Mouse (Mus musculus): ENCODE results near the gene Pcx. TPM values are rescaled to one million over a fixed set of nuclear protein-coding genes. Genes with fewer than 3 reads are reported as not detected.

The Pcx gene
- polyA plus RNA-seq, 2 experiments = 16.4 to 25.6 TPM

DNA sequence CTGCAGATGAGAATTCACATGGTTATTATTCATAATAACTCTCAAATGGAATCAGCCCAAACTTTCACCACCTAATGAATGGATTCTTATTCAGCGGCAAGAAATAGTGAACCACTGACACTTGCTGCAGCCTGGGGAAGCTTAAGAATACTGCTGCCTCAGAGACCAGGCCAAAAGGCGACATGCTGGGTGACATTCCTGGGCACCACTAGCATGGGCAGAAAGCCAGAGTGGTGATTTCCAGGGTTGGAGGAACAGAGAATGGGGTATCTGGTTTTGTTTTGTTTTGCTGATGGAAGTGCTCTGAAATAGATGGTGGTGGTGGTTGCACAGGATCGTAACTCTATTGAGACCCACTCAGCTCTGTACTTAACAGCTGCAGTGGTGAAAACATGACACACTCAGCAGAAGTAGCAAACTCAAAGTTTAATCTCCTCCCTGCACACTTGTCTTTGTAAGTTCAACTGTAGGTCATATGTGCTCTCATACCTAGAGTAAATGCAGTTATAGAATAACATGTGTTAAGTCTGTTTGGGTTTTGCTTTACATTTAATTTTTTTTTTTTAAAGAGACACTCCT lies 38.1 kb downstream of the Pcx start:
- Histone ChIP-seq H3K4me2 (ENCODE audit: low read depth) (no peak overlapping the region), H3K4me1 (replicated peaks; ENCODE audit: control insufficient read depth in 2 of 2, insufficient read depth in 2 of 2, low read length in 1 of 2) (peaks cover 2 to 13% of the 10 kb centered on the region in 2 experiments), H3K4me3 (ENCODE audit: insufficient read depth in 1 of 2, low read depth in 2 of 2, low read length in 2 of 2) (no peak overlapping the region), H3K9ac (replicated peaks) (no peak overlapping the region; the same call in 1 of the 2 replicates), H3K27me3 (ENCODE audit: control insufficient read depth, insufficient read depth, low read length) (no peaks in the 10 kb centered on the region), H3K36me3 (replicated peaks; ENCODE audit: control insufficient read depth, insufficient read depth, low read depth) (no peaks in the 10 kb centered on the region), H3K27ac (no peak overlapping the region), H3K9me3 (ENCODE audit: control insufficient read depth, low read length) (no peaks in the 10 kb centered on the region)
- 83% methylated on average over 3 of the region's 3 CpGs for WGBS (ENCODE audit: insufficient replicate concordance)
- DNase-seq (ENCODE audit: low read depth in 3 of 3, low spot score in 3 of 3) (no peak), ATAC-seq (ENCODE audit: insufficient read depth) (no peak)
- TF ChIP-seq CTCF (IDR thresholded peaks at IDR 0.05; ENCODE audit: low read depth) (no peak), EP300 (IDR thresholded peaks at IDR 0.05; ENCODE audit: low read depth) (no peak)

DNA sequence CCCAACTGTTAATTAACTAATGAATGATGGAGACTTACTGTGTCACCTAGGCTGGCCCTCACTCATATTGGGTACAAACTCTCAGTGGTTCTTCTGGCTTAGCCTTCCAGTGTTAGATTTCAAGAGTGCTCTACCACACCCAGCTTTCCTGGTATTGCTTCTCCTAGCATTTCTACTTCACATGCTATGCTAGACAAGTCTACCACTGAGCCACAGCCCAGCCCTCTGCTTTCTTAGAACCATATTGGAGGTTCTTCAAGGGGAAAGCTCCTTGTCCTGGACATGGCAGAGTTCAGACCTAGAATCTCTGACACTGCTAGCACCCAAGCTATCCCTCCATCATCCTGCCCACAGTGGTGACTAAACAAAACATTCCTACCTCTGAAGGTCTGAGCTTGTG lies 44.0 kb downstream of the Pcx start:
- TF ChIP-seq EP300 (IDR thresholded peaks at IDR 0.05; ENCODE audit: low read depth) (no peak), CTCF (IDR thresholded peaks at IDR 0.05; ENCODE audit: low read depth) (no peak)
- H3K36me3 ChIP-seq (replicated peaks; ENCODE audit: control insufficient read depth, insufficient read depth, low read depth) = no peaks in the 10 kb centered on the region
- H3K27me3 ChIP-seq (ENCODE audit: control insufficient read depth, insufficient read depth, low read length) = no peaks in the 10 kb centered on the region
- H3K4me3 ChIP-seq (ENCODE audit: insufficient read depth in 1 of 2, low read depth in 2 of 2, low read length in 2 of 2) = no peak overlapping the region
- peak overlapping the region; percentile 46 for H3K4me2 ChIP-seq (ENCODE audit: low read depth)
- H3K27ac ChIP-seq = peak overlapping the region; percentile 99
- DNase-seq (ENCODE audit: low read depth in 3 of 3, low spot score in 3 of 3) (peak in 1 of 3 experiments; percentile 68), ATAC-seq (ENCODE audit: insufficient read depth) (no peak)
- peaks cover 56 to 58% of the 10 kb centered on the region in 2 experiments for H3K4me1 ChIP-seq (replicated peaks; ENCODE audit: control insufficient read depth in 2 of 2, insufficient read depth in 2 of 2, low read length in 1 of 2)
- no peaks in the 10 kb centered on the region for H3K9me3 ChIP-seq (ENCODE audit: control insufficient read depth, low read length)
- peak overlapping the region; percentile 54 for H3K9ac ChIP-seq (replicated peaks)

DNA sequence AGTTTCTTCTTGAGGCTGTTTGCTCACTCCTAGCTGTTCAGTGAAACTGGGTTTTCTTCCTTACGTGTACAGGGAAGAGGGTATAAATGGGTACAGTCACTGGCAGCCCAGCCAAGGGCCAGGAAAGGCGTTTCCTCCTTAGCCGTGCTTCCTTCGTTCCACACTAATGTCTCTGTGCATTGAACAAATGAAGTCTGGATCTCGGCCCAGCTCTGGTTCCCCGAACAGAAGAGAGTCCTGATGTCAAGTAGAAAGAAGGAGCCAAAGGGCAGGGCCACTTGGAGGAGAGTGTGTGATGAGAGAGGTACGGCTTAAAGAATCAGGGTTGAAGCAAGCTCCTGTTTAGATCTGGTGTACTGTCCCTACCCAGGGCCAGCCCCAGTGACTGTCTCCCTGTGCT lies 44.8 kb downstream of the Pcx start:
- peaks cover 64 to 67% of the 10 kb centered on the region in 2 experiments for H3K4me1 ChIP-seq (replicated peaks; ENCODE audit: control insufficient read depth in 2 of 2, insufficient read depth in 2 of 2, low read length in 1 of 2)
- no peak for ATAC-seq (ENCODE audit: insufficient read depth)
- WGBS (ENCODE audit: insufficient replicate concordance) = 68% methylated on average over 7 of the region's 7 CpGs

DNA sequence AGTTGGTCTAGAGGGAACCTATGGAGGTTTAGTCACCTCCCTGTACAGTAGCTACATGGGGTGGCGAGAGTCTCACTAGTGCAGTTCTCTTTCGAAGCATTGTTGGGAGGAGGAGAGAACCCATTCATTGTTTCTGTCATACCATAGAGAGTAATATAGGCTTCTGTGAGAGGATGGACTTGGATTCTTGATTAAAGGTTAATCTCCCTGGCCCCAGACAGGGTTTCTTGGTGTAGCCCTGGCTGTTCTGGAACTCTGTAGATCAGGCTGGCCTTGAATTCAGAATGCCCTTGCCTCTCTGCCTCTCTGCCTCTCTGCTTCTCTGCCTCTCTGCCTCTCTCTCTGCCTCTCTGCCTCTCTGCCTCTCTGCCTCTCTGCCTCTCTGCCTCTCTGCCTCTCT lies 46.5 kb downstream of the Pcx start:
- peaks cover 77 to 78% of the 10 kb centered on the region in 2 experiments for H3K4me1 ChIP-seq (replicated peaks; ENCODE audit: control insufficient read depth in 2 of 2, insufficient read depth in 2 of 2, low read length in 1 of 2)
- H3K27ac ChIP-seq = peak overlapping the region; percentile 99
- no peak for DNase-seq (ENCODE audit: low read depth in 3 of 3, low spot score in 3 of 3)
- ATAC-seq (ENCODE audit: insufficient read depth) = no peak
- no peaks in the 10 kb centered on the region for H3K36me3 ChIP-seq (replicated peaks; ENCODE audit: control insufficient read depth, insufficient read depth, low read depth)
- H3K27me3 ChIP-seq (ENCODE audit: control insufficient read depth, insufficient read depth, low read length) = no peaks in the 10 kb centered on the region
- H3K4me2 ChIP-seq (ENCODE audit: low read depth) = no peak overlapping the region; the same call in 1 of the 2 replicates
- H3K4me3 ChIP-seq (ENCODE audit: insufficient read depth in 1 of 2, low read depth in 2 of 2, low read length in 2 of 2) = no peak overlapping the region
- H3K9ac ChIP-seq (replicated peaks) = peak overlapping the region; percentile 84
- TF ChIP-seq EP300 (IDR thresholded peaks at IDR 0.05; ENCODE audit: low read depth) (no peak), CTCF (IDR thresholded peaks at IDR 0.05; ENCODE audit: low read depth) (no peak)
- no peaks in the 10 kb centered on the region for H3K9me3 ChIP-seq (ENCODE audit: control insufficient read depth, low read length)
- WGBS (ENCODE audit: insufficient replicate concordance) = 64% methylated on average over 2 of the region's 2 CpGs

More for the DNA sequence above, 44.8 kb downstream of the Pcx start:
- TF ChIP-seq EP300 (IDR thresholded peaks at IDR 0.05; ENCODE audit: low read depth) (no peak), CTCF (IDR thresholded peaks at IDR 0.05; ENCODE audit: low read depth) (no peak)
- no peak overlapping the region for H3K4me3 ChIP-seq (ENCODE audit: insufficient read depth in 1 of 2, low read depth in 2 of 2, low read length in 2 of 2)
- peak overlapping the region; percentile 99 for H3K27ac ChIP-seq
- H3K4me2 ChIP-seq (ENCODE audit: low read depth) = no peak overlapping the region
- no peaks in the 10 kb centered on the region for H3K27me3 ChIP-seq (ENCODE audit: control insufficient read depth, insufficient read depth, low read length)
- H3K9ac ChIP-seq (replicated peaks) = peak overlapping the region; percentile 54
- H3K9me3 ChIP-seq (ENCODE audit: control insufficient read depth, low read length) = no peaks in the 10 kb centered on the region
- no peaks in the 10 kb centered on the region for H3K36me3 ChIP-seq (replicated peaks; ENCODE audit: control insufficient read depth, insufficient read depth, low read depth)
- DNase-seq (ENCODE audit: low read depth in 3 of 3, low spot score in 3 of 3) = no peak

DNA sequence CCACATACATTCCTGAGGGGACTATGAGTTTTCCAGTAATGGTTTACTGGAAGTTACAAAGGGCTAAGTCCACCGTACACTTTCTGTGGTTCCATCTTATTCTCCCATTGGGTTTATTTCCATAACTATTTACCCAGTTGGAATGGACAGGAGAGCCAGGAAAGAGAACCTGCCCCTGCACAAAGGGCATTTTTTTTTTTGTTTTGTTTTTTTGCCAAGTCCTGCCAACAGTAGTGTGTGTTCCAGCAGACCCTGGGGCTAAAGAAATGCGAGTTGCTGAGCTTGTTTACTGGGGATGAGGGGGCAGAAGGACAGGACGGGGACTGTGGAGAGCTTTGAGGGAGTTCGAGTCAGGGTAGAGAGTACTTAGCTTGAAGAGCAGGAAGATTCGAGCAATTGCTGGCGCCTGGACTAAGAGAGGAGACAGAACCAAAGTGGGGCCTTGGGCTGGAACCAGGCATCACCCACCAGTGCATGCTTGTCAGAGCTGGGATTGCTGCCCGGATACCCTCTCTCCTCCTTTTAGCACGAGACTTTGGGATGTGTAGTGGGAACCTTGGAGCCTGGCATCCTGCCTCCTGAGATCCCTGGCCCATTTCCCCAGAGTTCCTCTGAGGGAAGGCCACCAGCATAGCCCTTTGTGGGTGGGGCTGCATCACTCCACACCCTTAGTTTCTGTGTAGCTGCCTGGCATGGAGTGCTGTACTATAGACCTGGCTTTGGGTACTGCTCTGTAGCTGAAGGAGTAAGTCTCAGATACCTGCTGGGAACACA lies 47.7 kb downstream of the Pcx start:
- WGBS (ENCODE audit: insufficient replicate concordance) = 45% methylated on average over 8 of the region's 8 CpGs
- Histone ChIP-seq H3K4me1 (replicated peaks; ENCODE audit: control insufficient read depth in 2 of 2, insufficient read depth in 2 of 2, low read length in 1 of 2) (peaks cover 81 to 88% of the 10 kb centered on the region in 2 experiments), H3K27ac (peak overlapping the region; percentile 99), H3K4me2 (ENCODE audit: low read depth) (peak overlapping the region; percentile 77), H3K9ac (replicated peaks) (peak overlapping the region; percentile 84), H3K9me3 (ENCODE audit: control insufficient read depth, low read length) (no peaks in the 10 kb centered on the region), H3K4me3 (ENCODE audit: insufficient read depth in 1 of 2, low read depth in 2 of 2, low read length in 2 of 2) (peak overlapping the region; percentile 34 to 53), H3K36me3 (replicated peaks; ENCODE audit: control insufficient read depth, insufficient read depth, low read depth) (no peaks in the 10 kb centered on the region), H3K27me3 (ENCODE audit: control insufficient read depth, insufficient read depth, low read length) (no peaks in the 10 kb centered on the region)
- ATAC-seq (ENCODE audit: insufficient read depth) = peak; percentile 85
- DNase-seq (ENCODE audit: low read depth in 3 of 3, low spot score in 3 of 3) = peak in 1 of 3 experiments; percentile 68
- TF ChIP-seq EP300 (IDR thresholded peaks at IDR 0.05; ENCODE audit: low read depth) (no peak), CTCF (IDR thresholded peaks at IDR 0.05; ENCODE audit: low read depth) (no peak)

Data from liver, embryonic 14.5 days (tissue).